Mouse (Mus musculus) heart, adult 18-20 months (tissue): ENCODE data around the gene Grin1. TPM values are rescaled to one million over a fixed set of nuclear protein-coding genes. Genes with fewer than 3 reads are reported as not detected.

ENCODE experiments used
- DNase-seq, 2 experiments: peaks; one replicate each; pipeline ENCODE4 v3.0.0; 2021 to 2022; ENCODE audit warnings: mixed read lengths in 1 of 2
- long read RNA-seq, 2 experiments: library from polyadenylated mRNA; stranded (forward); transcript quantifications; one replicate each; pipeline ENCODE4 v2.0.0; 2021
- total RNA-seq, 2 experiments: library from RNA; stranded (reverse); gene quantifications; 2 replicates each; pipeline ENCODE4 v1.2.3; 2021

Grin1 gene
- total RNA-seq, result not detected
- long read RNA-seq, experiment 1, partial matches to known transcripts, result 0 of 2 reads
- long read RNA-seq, experiment 1, other reads (novel, unspliced or antisense), result 2 of 2 reads
- long read RNA-seq, experiment 2, partial matches to known transcripts, result 0 of 1 reads
- long read RNA-seq, experiment 2, other reads (novel, unspliced or antisense), result 1 of 1 reads

- peak; percentile 33 to 60 for DNase-seq
These were observed at the start of gene Grin1 for GRCm38 (mm10) chr2:25318971-25319773. TSS of gene Grin1 (minus strand) at chr2:25319187.

GRCm38 (mm10) chr2:25365091-25365761 is 46.2 kb upstream of the Grin1 start, which contains the start of gene Uap1l1:
TSS of gene Uap1l1 (minus strand) at chr2:25365682.
- DNase-seq, result peak; percentile 87 to 92

- peak in 1 of 2 experiments; percentile 33 for DNase-seq
These were observed 45.7 kb upstream of the Grin1 start for GRCm38 (mm10) chr2:25364761-25365090.

- DNase-seq, result no peak
These were observed 45.3 kb upstream of the Grin1 start for GRCm38 (mm10) chr2:25364313-25364712.

DNA sequence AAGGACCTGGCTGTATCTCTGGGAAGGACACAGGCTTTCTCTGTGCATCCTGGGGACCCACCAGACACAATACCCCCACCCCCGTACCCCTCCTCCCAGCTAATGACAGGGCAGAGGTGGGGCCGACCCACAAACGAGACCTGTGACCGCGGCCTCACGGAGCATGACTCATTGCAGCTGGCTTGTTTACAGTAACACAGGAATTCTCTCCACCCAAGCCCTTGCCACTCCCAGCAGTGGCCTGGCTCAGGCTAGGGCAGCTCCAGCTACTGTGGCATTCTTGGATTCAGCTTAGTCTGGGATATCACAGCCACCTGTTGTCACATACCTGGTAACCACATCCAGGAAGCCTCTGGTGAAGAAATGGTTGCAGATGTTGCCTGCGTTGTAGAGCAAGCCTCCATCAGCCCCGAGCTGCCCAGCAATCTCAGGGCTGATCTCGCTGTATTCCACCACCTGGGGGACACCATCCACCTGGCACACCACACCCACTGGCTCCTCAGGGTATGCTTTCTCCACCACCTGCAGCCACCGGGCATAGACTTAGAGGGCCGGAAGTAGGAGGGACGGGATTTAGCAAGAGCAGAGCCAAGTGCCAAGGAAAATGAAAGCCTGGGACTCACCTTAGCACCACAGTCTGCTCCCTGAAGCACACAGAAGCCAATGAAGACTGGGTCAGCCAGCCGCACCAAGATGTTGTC is 44.6 kb upstream of the Grin1 start:
- DNase-seq, result no peak

GRCm38 (mm10) chr2:25359848-25360247 is 40.9 kb upstream of the Grin1 start:
- DNase-seq, result no peak

- peak; percentile 87 to 90 for DNase-seq
These were observed 37.5 kb upstream of the Grin1 start, which contains the start of gene Dpp7 for GRCm38 (mm10) chr2:25356208-25357079. TSS of gene Dpp7 (minus strand) at chr2:25356359.

DNA sequence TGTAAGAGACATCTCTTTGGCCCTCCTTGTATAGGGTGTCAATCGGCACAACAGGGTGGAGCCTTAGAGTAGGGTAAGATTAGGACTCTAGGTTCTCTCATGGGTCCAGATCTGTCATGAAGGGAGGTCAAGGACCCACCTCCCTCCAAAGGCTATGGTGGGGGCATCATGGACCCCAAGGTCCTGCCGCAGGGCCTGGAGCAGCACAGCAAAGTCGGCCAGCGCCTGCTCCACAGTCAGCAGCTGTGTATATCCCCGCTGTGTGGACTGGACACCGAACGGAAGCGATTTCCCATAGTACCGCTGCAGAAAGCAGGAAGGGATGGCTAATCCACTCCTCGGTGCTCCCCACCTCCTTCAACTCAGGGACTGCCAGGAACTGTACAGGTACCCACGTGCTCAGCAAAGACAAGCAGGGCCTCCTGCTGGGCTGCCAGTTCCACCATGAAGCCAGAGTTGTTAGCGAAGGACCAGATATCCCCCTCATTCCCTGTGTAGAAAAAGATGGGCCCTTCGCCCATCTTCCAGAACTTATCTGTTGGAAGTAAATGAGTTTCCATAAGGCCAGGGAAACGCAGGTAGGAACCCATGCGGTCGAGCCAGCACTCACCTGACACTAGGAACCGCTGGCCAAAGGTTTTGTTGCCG is 36.6 kb upstream of the Grin1 start:
- DNase-seq, result no peak

- no peak for DNase-seq
These were observed 35.2 kb upstream of the Grin1 start for GRCm38 (mm10) chr2:25354211-25354610.

GRCm38 (mm10) chr2:25350701-25351100 is 31.7 kb upstream of the Grin1 start:
- no peak for DNase-seq

DNA sequence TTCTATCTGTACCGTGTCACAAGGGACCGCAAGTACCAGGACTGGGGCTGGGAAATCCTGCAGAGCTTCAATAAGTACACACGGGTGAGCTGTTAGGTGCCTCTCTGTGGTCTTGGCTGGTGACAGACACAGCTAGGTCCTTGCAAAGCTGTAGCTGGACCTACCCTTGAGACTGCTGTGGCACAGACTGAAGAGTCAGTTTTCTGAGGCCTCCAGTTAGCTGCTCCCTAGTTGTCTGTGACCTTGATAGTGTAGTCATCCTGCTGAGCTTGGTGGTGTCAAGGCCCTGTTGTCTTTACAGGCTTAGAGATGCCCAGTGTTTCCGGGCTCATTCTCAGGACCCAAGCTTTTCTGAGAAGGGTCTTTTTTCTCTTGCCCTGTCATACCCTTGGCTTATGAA is 30.5 kb upstream of the Grin1 start:
- no peak for DNase-seq

DNA sequence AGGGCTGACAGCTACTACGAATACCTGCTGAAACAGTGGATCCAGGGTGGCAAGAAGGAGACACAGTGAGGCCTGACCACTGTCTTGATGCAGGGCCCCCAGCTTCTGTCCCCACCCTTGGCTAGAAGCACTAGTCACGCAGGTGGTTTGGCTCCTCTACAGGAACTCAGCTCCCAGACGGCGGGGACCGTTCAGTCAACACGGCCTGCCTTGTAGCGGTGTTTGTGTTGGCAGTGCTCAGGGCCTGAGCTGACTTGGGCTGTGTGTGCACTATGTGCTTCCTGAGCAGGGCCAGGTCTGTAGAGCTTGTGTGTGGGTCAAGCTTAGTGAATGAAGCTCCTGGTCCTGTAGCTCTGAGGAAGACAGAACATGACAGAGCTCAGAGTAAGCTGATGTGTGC is 29.2 kb upstream of the Grin1 start:
- peak in 1 of 2 experiments; percentile 25 for DNase-seq

DNA sequence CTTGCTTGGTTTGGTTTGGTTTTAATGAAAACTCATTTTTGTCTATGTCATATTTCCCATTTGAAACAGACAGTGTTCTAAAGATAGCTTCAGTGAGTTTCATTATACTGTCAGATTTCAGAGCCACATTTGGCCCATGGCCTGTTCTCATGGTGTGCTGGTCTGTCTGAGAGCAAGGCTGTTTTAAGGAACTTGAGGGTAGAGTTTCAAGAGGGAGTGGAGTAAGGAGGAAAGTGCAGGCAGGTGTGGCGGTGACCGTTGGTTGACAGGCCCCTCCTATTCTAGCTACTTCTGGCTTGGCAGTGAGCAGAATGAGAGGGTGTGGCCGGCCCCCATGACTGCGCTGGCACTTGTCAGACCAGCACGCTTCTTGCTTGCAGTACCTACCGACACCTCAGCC is 19.3 kb upstream of the Grin1 start:
- no peak for DNase-seq

- DNase-seq, result no peak
These were observed 14.6 kb upstream of the Grin1 start for GRCm38 (mm10) chr2:25333569-25333968.

GRCm38 (mm10) chr2:25332286-25333160 is 13.5 kb upstream of the Grin1 start, which contains the start of gene Man1b1:
TSS of gene Man1b1 (plus strand) at chr2:25332338.
- DNase-seq, result peak; percentile 99 to 100

DNA sequence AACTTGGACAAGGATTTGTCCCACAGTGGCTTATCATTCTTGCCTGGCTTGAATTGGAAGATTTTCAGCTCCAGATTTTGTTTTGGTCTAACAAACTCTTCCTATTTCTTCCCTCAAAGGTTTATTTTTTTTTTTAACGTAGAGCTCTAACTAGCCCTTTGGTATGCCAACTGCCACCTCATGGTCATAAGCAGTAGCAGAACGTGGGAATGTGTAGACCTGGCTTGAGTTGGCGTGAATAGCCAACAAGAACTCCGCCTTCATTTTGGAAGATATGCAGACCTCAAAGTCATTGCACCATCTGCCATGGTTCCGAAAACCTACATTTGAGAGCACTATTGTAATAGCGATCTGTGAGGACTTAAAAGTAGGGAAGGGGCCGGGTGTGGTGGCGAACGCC is 12.5 kb upstream of the Grin1 start:
- DNase-seq, result no peak

DNA sequence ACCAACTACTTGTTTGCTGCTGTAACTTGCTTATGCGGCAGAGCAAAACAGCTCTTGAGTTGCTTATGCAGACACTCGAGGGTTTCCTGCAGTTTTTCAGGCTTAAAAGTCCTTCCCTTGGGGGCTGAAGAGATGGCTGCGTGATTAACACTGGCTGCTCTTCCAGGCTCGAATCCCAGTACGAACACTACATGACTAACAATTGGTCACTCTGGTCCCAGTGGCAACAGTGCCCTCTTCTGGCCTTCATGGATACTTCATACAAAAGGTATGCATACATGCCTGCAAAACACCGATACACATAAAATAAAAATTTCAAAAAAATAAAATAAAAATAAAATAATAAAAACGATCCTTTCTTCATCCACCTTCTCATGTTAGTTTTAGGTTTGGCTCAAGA is 9.5 kb upstream of the Grin1 start:
- DNase-seq, result peak in 1 of 2 experiments; percentile 45

GRCm38 (mm10) chr2:25326036-25326435 is 7.0 kb upstream of the Grin1 start:
- no peak for DNase-seq

DNA sequence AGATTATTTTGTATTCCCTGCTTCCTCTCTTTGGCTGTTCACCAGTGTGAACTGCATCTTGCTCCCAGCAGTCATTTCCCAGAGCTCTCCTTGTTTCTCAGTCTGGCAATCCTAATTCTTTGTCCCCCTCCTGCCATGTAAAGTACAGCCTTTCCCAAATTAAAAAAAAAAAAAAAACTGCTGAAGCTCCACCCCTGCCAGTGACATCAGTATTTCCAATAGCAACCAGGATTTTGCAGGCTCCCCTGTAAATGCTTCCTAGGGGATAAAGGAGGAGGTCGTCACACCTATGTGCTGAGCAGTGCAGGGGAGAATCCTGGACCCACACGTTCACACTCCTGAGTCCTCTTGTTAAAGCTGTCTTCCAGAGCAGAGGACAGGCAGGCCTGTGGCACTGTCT is 1.1 kb upstream of the Grin1 start:
- no peak for DNase-seq
